Mouse (Mus musculus) brain, embryonic 14.5 days (tissue): ENCODE measurements around the gene Wnk2.

Experiments
- CTCF ChIP-seq: fragments of 200-500 bp; IDR thresholded peaks from 2 replicates; pipeline ENCODE4 v1.5.1; 2012; ENCODE audit warnings: inconsistent platforms, mild to moderate bottlenecking, moderate library complexity, borderline replicate concordance; ENCODE audit not compliant: insufficient read depth, insufficient read length; ENCODE audit errors: extremely low read depth
- POLR2A ChIP-seq: fragments of 200-500 bp; IDR thresholded peaks from 2 replicates; pipeline ENCODE4 v1.6.1; 2012; ENCODE audit warnings: mild to moderate bottlenecking, inconsistent platforms, borderline replicate concordance; ENCODE audit not compliant: poor library complexity, insufficient read depth, insufficient read length, severe bottlenecking; ENCODE audit errors: extremely low read depth

DNA sequence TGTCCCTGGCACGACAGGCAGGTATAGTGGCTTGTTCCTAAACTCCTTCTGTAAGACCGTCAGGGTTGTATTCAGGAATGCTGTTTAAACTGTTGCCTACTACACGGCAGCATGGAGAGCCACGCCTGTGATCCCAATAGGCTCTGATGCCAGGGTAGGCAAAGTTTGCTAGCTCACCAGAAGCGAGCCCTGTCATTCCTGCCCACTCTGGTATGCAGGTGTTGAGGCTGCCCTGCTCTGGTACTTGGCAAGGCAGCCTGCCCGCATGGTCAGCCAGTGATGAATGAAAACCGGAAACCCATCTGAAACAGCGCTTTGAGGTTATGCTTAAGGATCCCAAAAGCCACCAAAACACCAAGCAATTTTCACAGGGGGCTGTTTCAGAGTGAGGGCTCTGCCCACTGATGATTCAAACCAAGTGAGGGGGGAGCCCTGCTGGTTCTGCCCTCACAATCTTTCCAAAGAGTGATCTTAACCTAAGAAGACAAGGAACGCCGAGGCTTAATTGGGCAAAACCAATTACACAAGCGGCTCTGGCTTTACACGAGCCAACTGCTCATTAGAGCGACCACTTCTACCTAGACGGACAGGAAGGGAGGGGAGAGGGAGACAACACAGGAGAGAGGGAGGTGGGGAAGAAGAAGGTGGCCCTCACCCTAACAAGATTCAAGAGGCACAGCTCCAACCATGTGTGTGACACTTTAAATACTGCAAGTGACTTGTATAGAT, 65.5 kb downstream of the Wnk2 start:
- TF ChIP-seq CTCF (no peak), POLR2A (no peak)
